Mouse (Mus musculus): Measurements from ENCODE around the gene Nectin4.

GRCm38 (mm10) chr1:171413608-171414007 is 43.7 kb downstream of the Nectin4 start:
- no peak for TF ChIP-seq CTCF (IDR thresholded peaks at IDR 0.05)
- TF ChIP-seq EP300 (IDR thresholded peaks at IDR 0.05) = no peak
